Mouse (Mus musculus): Measurements from ENCODE around the gene Lpgat1.

DNA sequence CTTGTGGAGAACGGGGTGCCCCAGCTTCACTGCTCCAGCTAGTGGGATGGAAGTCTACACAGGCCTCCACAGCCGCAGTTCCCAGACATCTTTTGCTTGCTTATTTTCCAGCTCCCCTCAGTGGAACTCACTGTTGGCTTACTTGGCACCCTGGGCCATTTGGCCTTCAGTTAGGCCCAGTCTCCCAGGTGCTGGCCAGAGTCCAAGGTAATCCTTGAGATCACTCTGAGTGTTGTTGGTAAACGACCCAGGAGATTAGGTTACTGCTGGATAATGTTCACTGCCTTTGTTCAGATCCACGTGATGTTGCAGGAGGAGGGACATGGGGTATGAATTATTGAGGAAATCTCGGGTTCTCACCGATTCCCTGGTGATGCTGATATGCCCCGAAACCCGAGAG lies 75.4 kb downstream of the Lpgat1 start:
- no peak for TF ChIP-seq CTCF (IDR thresholded peaks at IDR 0.05; ENCODE audit: low read depth)
- TF ChIP-seq EP300 (IDR thresholded peaks at IDR 0.05; ENCODE audit: low read depth), result no peak
